Comparison of ENCODE assay signal across 9 mouse cellular contexts in genomic region chr10:100792569-100792968, GRCm38 (mm10).
"Had no signal": no experiment of that assay in that cellular context is flagged by ENCODE, and none has a peak within 500 bp of the region (broad histone marks: within the 10 kb centered on the region; RNA-seq: fewer than 3 reads in every experiment).

No protein-coding gene starts in this region.

- DNase-seq: kidney, postnatal 10 days; kidney, postnatal 4 days; left cerebral cortex, postnatal 4 days; lung, adult 2 months; lung, postnatal 36 days; midbrain, embryonic 14.5 days; right cerebral cortex, adult 18-20 months; right cerebral cortex, postnatal 25 days; thymus, postnatal 14 days had no signal
